Mouse (Mus musculus) T-helper 2 cell (primary cell): ENCODE data around the gene Gm20388.

Experiments used
- in situ Hi-C: fragments of 300-600 bp; cut with MboI, MseI; formaldehyde crosslinking; loops from one replicate; pipeline ENCODE4 v1.15.1; 2025; ENCODE audit warnings: high pct_unique_total_duplicates

The Gm20388 gene

GRCm38 (mm10) chr8:121971488-121972058 is 2060.9 kb downstream of the Gm20388 start:
- in situ Hi-C loops, result no loop called here

GRCm38 (mm10) chr8:121973906-121974305 is 2063.3 kb downstream of the Gm20388 start:
- in situ Hi-C loops, result no loop called here

GRCm38 (mm10) chr8:121977819-121978590 is 2067.4 kb downstream of the Gm20388 start:
- in situ Hi-C loops, result no loop called here

- in situ Hi-C loops, result no loop called here
These were observed 2068.0 kb downstream of the Gm20388 start for GRCm38 (mm10) chr8:121978670-121979069.

GRCm38 (mm10) chr8:121980792-121981519 is 2070.3 kb downstream of the Gm20388 start:
- in situ Hi-C loops, result no loop called here

- in situ Hi-C loops, result no loop called here
These were observed 2070.9 kb downstream of the Gm20388 start for GRCm38 (mm10) chr8:121981520-121981895.

DNA sequence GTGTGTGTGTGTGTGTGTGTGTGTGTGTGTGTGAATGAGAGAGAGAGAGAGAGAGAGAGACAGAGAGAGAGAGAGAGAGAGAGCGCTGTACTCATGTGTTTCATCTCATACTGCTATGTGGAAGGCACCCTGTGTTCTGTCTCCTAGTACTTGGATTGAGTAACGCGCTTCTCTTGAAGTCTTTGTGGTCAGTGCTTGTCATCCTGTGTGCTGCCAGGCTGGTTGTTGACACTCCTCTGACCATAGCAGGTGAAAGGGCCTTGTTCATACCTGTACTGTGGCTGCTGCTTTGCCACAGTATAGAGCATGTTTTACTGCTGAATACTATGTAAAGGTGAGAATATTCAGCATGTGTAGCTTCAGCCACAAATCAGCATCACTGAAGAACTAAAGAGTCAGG is 2075.0 kb downstream of the Gm20388 start:
- in situ Hi-C loops, result no loop called here

GRCm38 (mm10) chr8:121987892-121988291 is 2077.3 kb downstream of the Gm20388 start:
- in situ Hi-C loops, result no loop called here

DNA sequence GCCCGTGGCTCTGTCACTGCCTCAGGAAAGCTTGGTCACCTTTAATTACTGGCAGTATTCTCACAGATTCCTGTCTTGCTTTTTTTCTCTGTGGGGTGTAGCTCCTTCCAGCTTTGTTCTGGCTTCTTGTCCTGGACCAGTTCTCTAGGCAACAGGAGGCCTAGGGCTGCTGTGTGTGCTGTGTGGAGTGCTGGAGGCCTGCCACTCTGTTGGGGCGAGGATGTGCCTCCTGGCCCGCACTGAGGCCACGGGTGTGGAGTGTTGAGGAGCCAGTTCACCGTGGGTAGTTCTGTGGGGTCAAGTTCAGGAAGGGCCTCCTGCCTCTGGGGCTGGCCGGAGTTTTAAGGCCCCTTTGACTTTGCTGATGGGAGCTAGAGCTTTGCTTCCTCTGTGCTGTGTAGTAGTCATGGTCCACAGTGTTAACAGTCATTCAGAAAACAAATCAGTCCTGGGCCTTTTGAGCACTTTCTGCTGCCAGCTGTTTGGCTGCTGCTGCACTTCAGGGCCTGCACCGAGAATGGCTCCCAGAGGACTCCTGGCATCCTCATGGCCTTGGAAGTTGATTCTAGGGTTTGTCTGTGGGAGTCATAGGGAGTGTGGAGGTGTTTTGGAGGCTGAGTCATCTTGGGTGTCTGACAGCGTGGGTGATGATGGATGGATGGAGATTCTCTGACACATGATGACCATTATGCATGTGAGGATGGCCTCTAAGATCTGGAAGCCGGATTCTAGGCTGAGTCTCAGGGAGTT is 2080.0 kb downstream of the Gm20388 start:
- in situ Hi-C loops, result no loop called here

DNA sequence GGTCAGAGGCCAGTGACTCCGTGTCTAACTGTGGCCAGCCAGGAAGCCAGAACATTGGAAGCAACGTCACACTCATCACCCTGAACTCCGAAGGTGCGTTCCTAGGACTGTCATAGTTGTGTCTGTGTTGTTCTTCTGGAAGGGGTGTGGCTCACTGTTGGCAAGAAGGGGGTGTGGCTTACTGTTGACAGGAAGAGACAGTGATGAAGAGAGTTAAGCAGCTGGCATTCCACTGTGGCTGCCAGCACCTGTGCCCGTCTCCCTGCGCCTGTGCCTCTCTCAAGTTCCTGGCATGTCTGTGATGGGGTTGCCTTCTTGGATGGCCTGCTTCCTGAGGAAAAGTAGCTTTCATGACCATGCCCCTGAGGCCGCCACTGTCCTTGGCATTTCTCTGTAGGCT is 2081.0 kb downstream of the Gm20388 start:
- in situ Hi-C loops, result no loop called here

- in situ Hi-C loops, result no loop called here
These were observed 2082.3 kb downstream of the Gm20388 start for GRCm38 (mm10) chr8:121992911-121993310.

- in situ Hi-C loops, result no loop called here
These were observed 2084.5 kb downstream of the Gm20388 start for GRCm38 (mm10) chr8:121995112-121995511.

DNA sequence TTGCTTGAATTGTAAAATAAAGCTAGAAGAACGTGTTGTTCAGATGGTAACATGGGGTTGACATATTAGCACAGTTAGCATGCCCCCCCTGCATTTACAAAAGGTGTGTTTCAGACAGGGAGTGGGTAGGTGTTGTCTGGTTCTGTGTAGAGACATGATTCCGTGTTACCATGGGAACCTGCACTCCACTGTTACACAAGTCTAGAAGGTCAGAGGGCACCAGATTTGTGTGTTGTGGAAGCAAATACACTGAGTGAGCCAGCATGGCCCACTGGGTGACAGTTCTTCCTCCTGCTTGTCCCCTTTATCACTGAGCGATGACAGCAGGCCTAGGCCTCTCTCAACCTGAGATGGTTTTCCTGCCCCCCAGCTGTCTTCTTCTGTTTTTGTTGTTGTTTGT is 2085.3 kb downstream of the Gm20388 start:
- in situ Hi-C loops, result no loop called here

DNA sequence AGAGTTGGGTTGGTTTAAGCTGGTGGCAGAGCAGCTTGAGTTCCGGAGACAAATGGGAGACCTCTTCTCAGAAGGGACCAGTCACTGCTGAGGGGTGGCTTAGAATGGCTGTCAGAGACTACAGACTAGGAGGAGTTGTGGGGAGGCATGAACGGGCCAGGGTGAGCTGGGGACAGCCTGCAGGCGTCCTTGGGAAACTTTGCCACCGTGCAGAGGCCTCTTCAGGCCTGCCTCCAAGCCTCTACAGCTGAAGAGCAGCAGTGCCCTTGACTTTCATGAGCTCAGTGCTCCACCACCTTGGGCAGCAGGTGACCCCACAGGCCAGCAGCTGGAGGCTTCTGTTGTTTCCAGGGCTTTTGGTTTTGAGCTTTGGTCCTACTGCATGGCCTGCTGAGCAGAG is 2088.0 kb downstream of the Gm20388 start:
- in situ Hi-C loops, result no loop called here

GRCm38 (mm10) chr8:121999211-121999610 is 2088.6 kb downstream of the Gm20388 start:
- in situ Hi-C loops, result no loop called here

DNA sequence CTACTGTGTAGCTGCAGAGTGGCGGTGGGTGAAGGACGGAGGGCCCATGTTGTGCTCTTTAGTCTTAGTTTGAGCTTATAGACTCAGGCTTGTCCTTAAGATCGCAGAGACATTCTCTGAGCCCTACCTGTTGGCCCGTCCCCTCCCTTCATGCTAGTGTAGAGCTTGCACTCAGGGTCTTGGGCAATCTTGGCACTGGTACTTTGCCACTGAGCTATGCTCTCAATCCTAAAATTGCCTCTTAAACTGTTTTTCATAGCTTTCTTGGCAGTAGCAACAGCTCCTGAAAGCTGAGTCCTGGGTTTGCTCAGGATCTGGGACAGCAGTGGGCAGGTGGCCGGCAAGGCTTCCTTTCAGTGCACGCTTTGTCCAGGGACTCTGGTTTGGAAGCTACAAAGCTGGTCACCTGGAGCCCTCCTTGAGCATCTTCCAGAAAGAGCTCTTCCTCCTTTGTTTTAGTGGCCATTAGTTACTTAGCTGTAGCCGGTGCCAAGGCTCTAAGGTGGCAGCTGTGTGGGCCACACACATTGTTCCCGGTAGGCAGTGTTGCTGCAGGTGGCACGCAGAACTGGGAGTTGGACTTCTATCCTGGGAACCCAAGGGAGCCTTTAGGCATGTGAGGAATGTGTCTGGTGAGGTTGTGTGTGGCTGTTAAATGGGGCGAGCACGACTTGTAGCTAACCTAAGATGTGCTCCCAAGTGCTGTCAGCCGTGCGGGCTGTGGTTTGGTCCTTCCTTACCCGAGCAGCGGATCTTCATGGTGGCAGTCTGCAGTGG is 2090.9 kb downstream of the Gm20388 start:
- in situ Hi-C loops, result no loop called here

DNA sequence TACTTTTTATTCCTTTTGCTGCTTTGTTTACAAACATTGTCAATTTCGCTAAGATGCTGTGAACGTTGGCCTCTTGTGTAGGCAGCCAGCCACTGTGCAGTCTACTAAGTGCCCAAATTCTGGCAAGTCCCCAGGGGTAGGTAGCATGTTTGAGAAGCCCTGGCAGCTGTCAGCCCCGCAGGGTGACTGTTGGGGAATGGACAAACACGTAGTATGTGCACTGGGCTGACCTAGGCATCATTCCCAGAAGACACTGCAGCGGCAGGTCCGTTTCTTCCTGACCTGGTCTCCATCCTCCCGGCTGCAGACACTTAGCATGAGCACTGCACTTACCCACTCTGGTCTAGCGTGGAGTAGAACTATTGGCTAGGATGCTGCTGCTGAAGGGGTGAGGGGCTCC is 2093.0 kb downstream of the Gm20388 start:
- in situ Hi-C loops, result no loop called here

GRCm38 (mm10) chr8:122004131-122004530 is 2093.5 kb downstream of the Gm20388 start:
- in situ Hi-C loops, result no loop called here

- in situ Hi-C loops, result no loop called here
These were observed 2095.0 kb downstream of the Gm20388 start for GRCm38 (mm10) chr8:122005422-122006204.

DNA sequence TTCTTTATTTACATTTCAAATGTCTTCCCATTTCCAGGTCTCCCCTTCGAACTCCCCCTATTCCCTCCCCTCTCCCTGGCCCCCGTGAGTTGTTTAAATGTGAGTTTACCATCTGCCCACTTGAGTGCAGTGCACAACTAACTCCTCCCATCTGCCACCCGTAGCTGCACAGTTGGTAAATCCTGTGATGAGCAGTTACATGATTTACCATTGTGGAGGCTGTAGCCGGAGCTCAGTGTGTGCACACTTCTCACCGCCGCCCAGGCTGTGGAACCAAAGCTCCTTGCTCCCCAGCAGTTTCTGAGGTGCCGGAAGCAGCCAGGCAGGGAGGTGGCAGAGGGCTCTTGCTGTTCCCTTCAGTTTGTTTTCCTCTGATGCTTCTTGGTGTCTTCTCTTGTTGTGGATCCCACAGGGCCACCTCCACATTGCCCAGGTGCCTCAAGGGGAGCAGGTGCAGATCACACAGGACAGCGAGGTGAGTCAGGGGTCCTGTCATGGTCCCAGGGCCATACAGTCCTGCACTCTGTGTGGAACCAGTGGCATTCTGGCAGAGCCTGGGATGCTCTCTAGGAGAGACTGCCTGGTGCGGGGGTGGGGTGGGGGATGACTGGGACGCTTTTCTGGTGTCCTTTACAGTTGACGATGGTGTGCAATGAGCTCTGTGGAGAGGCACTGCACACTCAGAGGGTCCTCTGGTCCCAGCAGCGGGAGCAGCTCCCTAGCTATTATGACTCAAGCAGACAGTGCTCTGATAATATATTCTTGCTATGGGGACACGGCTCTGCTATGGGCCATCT is 2096.2 kb downstream of the Gm20388 start:
- in situ Hi-C loops, result no loop called here
